Mouse (Mus musculus) embryo, embryonic 9.5 days (tissue): ENCODE results near the gene Col4a4.

Experiments used
- DNase-seq: peaks from one replicate; pipeline ENCODE4 v3.0.0-alpha.2; 2017; ENCODE audit errors: extremely low spot score

Col4a4 gene

GRCm38 (mm10) chr1:82586713-82587399 lies at the start of gene Col4a4, which contains the start of gene Col4a3:
TSS of gene Col4a4 (minus strand) at chr1:82586849.
TSS of gene Col4a3 (plus strand) at chr1:82586921.
- DNase-seq = peak; percentile 16

GRCm38 (mm10) chr1:82636321-82636720 lies 49.7 kb upstream of the Col4a4 start:
- no peak for DNase-seq

- DNase-seq = no peak
Observed at GRCm38 (mm10) chr1:82635254-82635620, 48.6 kb upstream of the Col4a4 start.

- no peak for DNase-seq
Observed at GRCm38 (mm10) chr1:82634545-82635253, 48.0 kb upstream of the Col4a4 start.

GRCm38 (mm10) chr1:82631169-82631792 lies 44.6 kb upstream of the Col4a4 start:
- DNase-seq = no peak

- DNase-seq = no peak
Observed at GRCm38 (mm10) chr1:82629495-82629894, 42.8 kb upstream of the Col4a4 start.

GRCm38 (mm10) chr1:82627652-82628051 lies 41.0 kb upstream of the Col4a4 start:
- no peak for DNase-seq

GRCm38 (mm10) chr1:82625474-82625873 lies 38.8 kb upstream of the Col4a4 start:
- DNase-seq = no peak

GRCm38 (mm10) chr1:82624934-82625333 lies 38.3 kb upstream of the Col4a4 start:
- DNase-seq = no peak

GRCm38 (mm10) chr1:82619981-82620380 lies 33.3 kb upstream of the Col4a4 start:
- DNase-seq = no peak

- DNase-seq = no peak
Observed at GRCm38 (mm10) chr1:82618592-82618991, 31.9 kb upstream of the Col4a4 start.

- no peak for DNase-seq
Observed at GRCm38 (mm10) chr1:82618001-82618400, 31.4 kb upstream of the Col4a4 start.

- DNase-seq = no peak
Observed at GRCm38 (mm10) chr1:82612061-82612660, 25.5 kb upstream of the Col4a4 start.

GRCm38 (mm10) chr1:82608646-82609262 lies 22.1 kb upstream of the Col4a4 start:
- DNase-seq = no peak

- no peak for DNase-seq
Observed at GRCm38 (mm10) chr1:82605856-82606255, 19.2 kb upstream of the Col4a4 start.

- no peak for DNase-seq
Observed at GRCm38 (mm10) chr1:82605347-82605746, 18.7 kb upstream of the Col4a4 start.

- no peak for DNase-seq
Observed at GRCm38 (mm10) chr1:82603198-82603950, 16.7 kb upstream of the Col4a4 start.

GRCm38 (mm10) chr1:82596864-82597596 lies 10.4 kb upstream of the Col4a4 start:
- DNase-seq = no peak

GRCm38 (mm10) chr1:82590266-82590665 lies 3.6 kb upstream of the Col4a4 start:
- DNase-seq = no peak

- DNase-seq = no peak
Observed at GRCm38 (mm10) chr1:82585981-82586380, 668 bp downstream of the Col4a4 start.

- DNase-seq = no peak
Observed at GRCm38 (mm10) chr1:82578320-82578719, 8.3 kb downstream of the Col4a4 start.
